Mouse (Mus musculus) bone marrow, adult 2 months (tissue): ENCODE measurements around the gene Zbed3.

ENCODE experiments used
- CTCF ChIP-seq: fragments of 200-500 bp; IDR thresholded peaks from 2 replicates; pipeline ENCODE4 v1.5.1; 2011; ENCODE audit warnings: low read length, control low read depth; ENCODE audit not compliant: control insufficient read depth, insufficient read depth
- POLR2A ChIP-seq: fragments of 200-500 bp; IDR thresholded peaks from 2 replicates; pipeline ENCODE4 v1.6.1; 2011; ENCODE audit warnings: low read depth, mild to moderate bottlenecking, control low read depth, low read length, borderline replicate concordance; ENCODE audit not compliant: control insufficient read depth

DNA sequence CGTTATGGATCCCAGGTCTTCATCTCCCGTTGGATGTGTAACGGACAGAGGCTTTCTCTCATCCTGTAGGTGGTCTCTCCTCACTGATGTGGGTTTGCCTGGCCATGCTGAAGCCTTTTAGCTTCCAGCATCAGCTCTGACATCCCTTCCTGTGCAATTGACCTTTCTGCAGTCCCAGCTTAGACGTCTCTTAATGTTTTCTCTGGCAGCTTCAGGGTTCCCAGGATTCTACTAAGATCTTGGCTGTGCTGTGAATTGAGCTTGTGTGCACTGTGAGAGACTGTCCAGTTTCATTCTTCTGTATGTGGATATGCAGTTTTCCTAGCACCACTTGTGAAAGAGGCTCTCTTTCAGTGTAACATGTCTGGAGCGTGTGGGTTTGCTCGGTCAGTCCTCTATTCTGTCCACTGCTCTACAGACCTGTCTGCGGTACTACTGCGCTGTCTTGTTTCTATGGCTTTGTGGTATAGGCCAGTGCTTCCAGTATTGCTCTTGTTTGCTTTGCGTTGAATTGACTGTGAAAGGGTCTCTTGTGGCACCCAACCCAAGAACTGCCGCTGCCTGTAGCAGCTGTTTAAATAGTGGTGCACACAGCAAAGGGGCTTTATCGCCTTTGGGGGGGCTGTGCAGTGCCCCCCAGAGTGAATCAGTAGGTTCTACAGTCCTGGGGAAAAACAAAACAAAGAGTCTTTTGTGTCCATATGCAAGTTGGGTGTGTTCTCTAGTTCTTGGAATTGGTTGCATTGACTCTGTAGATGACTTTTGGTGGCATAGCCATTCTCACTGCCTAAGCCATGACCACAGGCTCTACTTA lies 8.9 kb downstream of the Zbed3 start:
- TF ChIP-seq CTCF, result no peak
- no peak for TF ChIP-seq POLR2A
